Mouse (Mus musculus): Measurements from ENCODE around the gene Gm21996. TPM values are rescaled to one million over a fixed set of nuclear protein-coding genes. Genes with fewer than 3 reads are reported as not detected.
"Not testable (repeated sequence)": the region's sequence is repeated elsewhere in the genome, so short reads cannot be mapped to it uniquely, and the experiment has no call there.

The Gm21996 gene
- polyA plus RNA-seq (2015; fragmentation: Nextera tagmentation; extraction: Ambion mirVana): not detected in 2 replicates

GRCm38 (mm10) chrY:89745432-89745831, at the start of gene Gm21996:
TSS of gene Gm21996 (minus strand) at chrY:89745532.
- not testable (repeated sequence) for DNase-seq (ENCODE audit: low spot score)

Data from thymus, postnatal 0 days (tissue).